Mouse (Mus musculus): ENCODE results near the gene Baiap2l1.

GRCm38 (mm10) chr5:144364680-144365357 is 6.9 kb upstream of the Baiap2l1 start:
- TF ChIP-seq CTCF (IDR thresholded peaks at IDR 0.05; ENCODE audit: insufficient read depth, low read depth, low read length) (no peak), POLR2A (IDR thresholded peaks at IDR 0.05; ENCODE audit: insufficient read depth, low read depth, low read length) (no peak)

Data from olfactory bulb, adult 2 months (tissue).